Mouse (Mus musculus) heart, embryonic 13.5 days (tissue): Measurements from ENCODE around the gene Cdk10. TPM values are rescaled to one million over a fixed set of nuclear protein-coding genes. Genes with fewer than 3 reads are reported as not detected.
"Not testable (repeated sequence)": the region's sequence is repeated elsewhere in the genome, so short reads cannot be mapped to it uniquely, and the experiment has no call there.

Experiments
- ATAC-seq: fragments of 200-750 bp; cut with Nextera tagmentation; 2 replicates; pipeline ENCODE4 v1.8.0; 2017; ENCODE audit warnings: moderate TSS enrichment; ENCODE audit not compliant: insufficient number of reproducible peaks, low FRiP score, low TSS enrichment; ENCODE audit errors: extremely low read depth
- H3K27ac ChIP-seq: fragments of 300-500 bp; sonication (generic); replicated peaks from 2 replicates; pipeline ENCODE4 v1.5.1; 2015; ENCODE audit warnings: moderate library complexity, mild to moderate bottlenecking, inconsistent platforms
- H3K27me3 ChIP-seq: fragments of 300-500 bp; sonication (generic); replicated peaks from 2 replicates; pipeline ENCODE4 v1.6.1; 2015; ENCODE audit warnings: mild to moderate bottlenecking, inconsistent platforms
- H3K36me3 ChIP-seq: fragments of 300-500 bp; sonication (generic); 2 replicates; pipeline ENCODE4 v1.6.1; 2015; ENCODE audit warnings: mild to moderate bottlenecking, inconsistent platforms
- H3K4me1 ChIP-seq: fragments of 300-500 bp; sonication (generic); 2 replicates; pipeline ENCODE4 v1.6.1; 2015; ENCODE audit warnings: inconsistent platforms
- H3K4me2 ChIP-seq: fragments of 300-500 bp; sonication (generic); 2 replicates; pipeline ENCODE4 v1.6.1; 2015; ENCODE audit warnings: inconsistent platforms, mild to moderate bottlenecking, moderate library complexity
- H3K4me3 ChIP-seq: fragments of 300-500 bp; sonication (generic); 2 replicates; pipeline ENCODE4 v1.5.1; 2015; ENCODE audit warnings: moderate library complexity, mild to moderate bottlenecking, inconsistent platforms
- H3K9ac ChIP-seq: fragments of 300-500 bp; sonication (generic); 2 replicates; pipeline ENCODE4 v1.6.1; 2015; ENCODE audit warnings: inconsistent platforms, mild to moderate bottlenecking, moderate library complexity
- H3K9me3 ChIP-seq: fragments of 300-500 bp; sonication (generic); 2 replicates; pipeline ENCODE4 v1.6.1; 2016; ENCODE audit warnings: inconsistent platforms
- WGBS: fragments of 180-500 bp; shearing (Covaris S2); methylation state at CpG from one replicate; pipeline ENCODE4 v1.1.7; 2015; ENCODE audit warnings: mixed read lengths; 5-methylcytosine and 5-hydroxymethylcytosine counted together
- polyA plus RNA-seq: library from polyadenylated mRNA; unstranded; fragments of >200 nt; fragmentation: Nextera tagmentation; extraction: Ambion mirVana; gene quantifications from 2 replicates; pipeline ENCODE4 v1.2.1, GENCODE M21; 2015

Gene Cdk10
- polyA plus RNA-seq, 1 experiment from 2014 or later = 19.5 TPM

DNA sequence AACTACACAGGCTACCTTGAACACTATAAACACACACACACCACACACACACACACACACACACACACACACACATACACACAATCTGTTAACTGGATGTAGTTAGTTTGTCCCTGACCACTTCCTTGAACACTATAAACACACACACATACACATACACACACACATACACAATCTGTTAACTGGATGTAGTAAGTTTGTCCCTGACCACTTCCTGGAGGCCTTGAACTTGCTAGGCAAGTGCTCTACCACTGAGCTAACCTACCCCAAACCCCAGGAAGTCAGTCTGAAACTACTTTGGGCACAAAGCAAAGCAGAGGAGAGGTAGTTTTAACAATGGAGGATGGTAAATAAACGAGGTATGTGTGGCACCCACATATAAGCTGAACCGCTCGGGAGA, 21.1 kb upstream of the Cdk10 start:
- WGBS = 86% methylated on average over 3 of the region's 3 CpGs
- no peak overlapping the region for H3K27ac ChIP-seq
- peaks cover 16% of the 10 kb centered on the region; the same call in 1 of the 2 replicates for H3K27me3 ChIP-seq
- H3K4me1 ChIP-seq = no peaks in the 10 kb centered on the region
- peaks cover 45% of the 10 kb centered on the region for H3K36me3 ChIP-seq
- H3K9ac ChIP-seq = no peak overlapping the region
- H3K4me3 ChIP-seq = no peak overlapping the region
- H3K4me2 ChIP-seq = no peak overlapping the region
- ATAC-seq = no peak
- no peaks in the 10 kb centered on the region for H3K9me3 ChIP-seq

GRCm38 (mm10) chr8:123211876-123212275, 12.8 kb upstream of the Cdk10 start:
- no peak overlapping the region for H3K27ac ChIP-seq
- peak overlapping the region; percentile 97 for H3K4me2 ChIP-seq
- no peaks in the 10 kb centered on the region for H3K9me3 ChIP-seq
- ATAC-seq = no peak
- H3K9ac ChIP-seq = peak overlapping the region; percentile 93
- H3K4me1 ChIP-seq = peaks cover 37% of the 10 kb centered on the region
- H3K27me3 ChIP-seq = no peaks in the 10 kb centered on the region
- peak overlapping the region; percentile 99 for H3K4me3 ChIP-seq
- 40% methylated on average over 10 of the region's 10 CpGs for WGBS
- peaks cover 34% of the 10 kb centered on the region for H3K36me3 ChIP-seq

DNA sequence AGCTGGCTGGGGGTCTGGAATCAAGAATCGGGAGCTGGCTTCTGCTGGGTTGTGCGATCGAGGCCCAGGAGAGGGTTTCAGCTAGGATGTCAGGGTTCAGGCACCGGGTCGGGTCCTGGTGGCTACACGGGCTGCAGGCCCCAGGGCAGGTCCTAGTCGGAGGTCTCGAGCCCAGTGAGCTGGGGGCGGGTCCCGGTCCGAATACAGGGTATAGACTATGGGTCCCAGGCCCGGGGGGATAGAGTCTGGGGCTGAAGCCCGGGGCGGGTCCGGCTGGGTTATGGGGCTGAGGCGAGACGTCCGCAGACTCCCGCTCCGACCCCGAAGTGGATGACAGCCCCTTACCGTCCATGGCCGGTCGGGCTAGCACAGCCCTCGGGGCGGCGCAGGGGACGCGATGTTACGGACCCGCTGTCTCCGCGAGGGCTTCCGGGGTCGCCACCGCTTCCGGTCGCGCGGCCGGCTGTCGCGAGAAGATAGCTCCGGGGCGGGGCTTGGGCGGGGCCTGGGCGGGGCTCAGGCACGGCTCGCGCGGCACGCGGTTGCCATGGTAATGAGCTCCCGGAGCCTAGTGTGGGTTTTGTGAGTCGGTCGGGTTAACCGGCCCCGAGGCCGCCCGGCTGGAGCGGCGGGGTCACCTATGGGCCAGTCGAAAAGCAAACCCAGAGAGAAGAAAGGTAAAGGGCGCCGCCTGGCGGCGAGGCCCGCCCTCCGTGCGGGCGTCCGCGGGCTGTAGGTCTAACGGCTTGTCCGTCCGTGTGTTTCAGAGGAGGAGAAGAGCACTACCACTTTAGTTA, 12.1 kb upstream of the Cdk10 start, which contains the start of the genes Chmp1a and Spata33:
Gene Chmp1a (minus strand): TSS at position 443 of the 797 bp plus-strand sequence.
Gene Spata33 (plus strand): TSS at position 512 of the 797 bp plus-strand sequence.
- Histone ChIP-seq H3K9me3 (no peaks in the 10 kb centered on the region), H3K4me1 (peaks cover 37% of the 10 kb centered on the region), H3K27me3 (no peaks in the 10 kb centered on the region), H3K4me3 (peak within 1 kb of the TSS; percentile 99), H3K4me2 (peak within 1 kb of the TSS; percentile 97), H3K27ac (peak within 1 kb of the TSS; percentile 51), H3K36me3 (peaks cover 27% of the 10 kb centered on the region), H3K9ac (peak within 1 kb of the TSS; percentile 93)
- WGBS = 1% methylated on average over 76 of the region's 76 CpGs
- peak; percentile 89 for ATAC-seq

DNA sequence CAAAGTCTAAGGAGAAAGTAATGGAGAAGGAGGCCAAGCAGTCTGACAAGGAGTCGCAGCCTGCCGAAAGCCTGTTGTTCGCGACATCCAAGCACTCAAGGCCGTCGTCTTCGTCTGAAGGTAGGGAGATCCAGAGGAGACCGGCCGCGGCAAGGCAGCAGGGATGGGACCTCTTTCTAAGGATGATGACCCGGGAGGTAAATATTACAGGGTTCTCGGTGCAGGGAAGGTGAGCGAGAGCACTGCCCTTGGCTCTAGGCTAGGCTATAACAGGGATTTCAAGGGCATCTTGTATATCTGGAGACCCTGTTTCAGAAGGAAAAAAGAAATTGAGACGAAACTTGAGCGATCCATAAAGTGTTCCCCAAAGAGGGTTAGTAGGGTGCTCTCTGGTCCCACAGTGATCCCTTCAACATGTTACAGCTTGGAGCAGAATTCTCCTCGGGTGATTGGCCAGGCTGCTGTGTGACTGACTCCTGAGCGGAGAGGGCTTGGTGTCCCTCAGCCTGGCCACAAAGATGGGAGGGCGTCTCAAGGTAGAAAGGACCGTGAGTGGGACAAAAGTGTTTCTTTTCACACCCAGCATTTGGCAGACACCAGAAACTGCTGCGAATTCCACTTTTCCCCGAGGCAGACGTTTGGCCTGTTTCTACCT, 11.4 kb upstream of the Cdk10 start:
- Histone ChIP-seq H3K9ac (peak overlapping the region; percentile 93), H3K36me3 (peaks cover 20% of the 10 kb centered on the region), H3K4me1 (peaks cover 37% of the 10 kb centered on the region), H3K4me2 (peak overlapping the region; percentile 97), H3K9me3 (no peaks in the 10 kb centered on the region), H3K4me3 (peak overlapping the region; percentile 99), H3K27ac (peak overlapping the region; percentile 51), H3K27me3 (no peaks in the 10 kb centered on the region)
- no peak for ATAC-seq
- WGBS = 16% methylated on average over 22 of the region's 22 CpGs

- no peak for ATAC-seq
- no peaks in the 10 kb centered on the region for H3K9me3 ChIP-seq
- H3K36me3 ChIP-seq = no peaks in the 10 kb centered on the region
- H3K4me3 ChIP-seq = no peak overlapping the region
- H3K4me1 ChIP-seq = peaks cover 37% of the 10 kb centered on the region
- H3K27me3 ChIP-seq = no peaks in the 10 kb centered on the region
- 25% methylated on average over 3 of the region's 3 CpGs for WGBS
- no peak overlapping the region for H3K4me2 ChIP-seq
- no peak overlapping the region for H3K27ac ChIP-seq
- H3K9ac ChIP-seq = no peak overlapping the region
Observed at GRCm38 (mm10) chr8:123215430-123215829, 9.2 kb upstream of the Cdk10 start.

- Histone ChIP-seq H3K27me3 (no peaks in the 10 kb centered on the region), H3K4me3 (no peak overlapping the region), H3K9me3 (no peaks in the 10 kb centered on the region), H3K4me2 (no peak overlapping the region), H3K36me3 (no peaks in the 10 kb centered on the region), H3K27ac (no peak overlapping the region), H3K4me1 (peaks cover 17% of the 10 kb centered on the region), H3K9ac (no peak overlapping the region)
- WGBS = 63% methylated on average over 1 of the region's 1 CpGs
- no peak for ATAC-seq
Observed at GRCm38 (mm10) chr8:123220917-123221316, 3.7 kb upstream of the Cdk10 start.

GRCm38 (mm10) chr8:123228416-123228815, 3.8 kb downstream of the Cdk10 start:
- 91% methylated on average over 1 of the region's 1 CpGs for WGBS
- H3K36me3 ChIP-seq = peaks cover 40% of the 10 kb centered on the region
- ATAC-seq = no peak

GRCm38 (mm10) chr8:123230326-123230725, 5.7 kb downstream of the Cdk10 start:
- not testable (repeated sequence) for H3K4me3 ChIP-seq, H3K4me2 ChIP-seq, H3K9me3 ChIP-seq, H3K27ac ChIP-seq, ATAC-seq, H3K9ac ChIP-seq
- H3K27me3 ChIP-seq = peaks cover 30% of the 10 kb centered on the region
- peaks cover 40% of the 10 kb centered on the region for H3K36me3 ChIP-seq
- H3K4me1 ChIP-seq = peaks cover 15% of the 10 kb centered on the region
- WGBS = 79% methylated on average over 11 of the region's 11 CpGs

More at GRCm38 (mm10) chr8:123228416-123228815, 3.8 kb downstream of the Cdk10 start:
- no peak overlapping the region for H3K4me3 ChIP-seq
- peaks cover 15% of the 10 kb centered on the region for H3K4me1 ChIP-seq
- peaks cover 11% of the 10 kb centered on the region for H3K27me3 ChIP-seq
- H3K9ac ChIP-seq = no peak overlapping the region
- no peak overlapping the region for H3K27ac ChIP-seq
- no peak overlapping the region for H3K4me2 ChIP-seq
- no peaks in the 10 kb centered on the region for H3K9me3 ChIP-seq

DNA sequence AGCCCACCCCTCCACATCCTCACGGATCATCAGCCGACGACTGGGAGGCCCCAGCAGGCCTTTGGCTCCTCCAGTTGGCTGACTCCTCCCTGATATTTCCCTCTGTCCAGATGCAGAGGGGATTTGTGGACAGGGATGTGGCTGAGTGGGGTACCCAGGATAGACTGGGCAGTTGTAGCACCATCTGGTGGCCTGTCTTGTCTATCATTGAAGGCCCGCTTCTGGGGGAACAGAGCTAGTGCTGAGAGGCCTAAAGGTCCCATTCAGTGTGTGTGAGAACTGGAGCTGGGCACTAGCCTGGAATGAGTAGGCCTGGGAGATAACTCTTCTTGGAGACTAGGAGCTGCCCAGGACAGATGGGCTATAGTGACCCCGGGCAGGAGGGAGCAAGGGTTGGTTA, 7.1 kb downstream of the Cdk10 start:
- no peak for ATAC-seq
- H3K36me3 ChIP-seq = peaks cover 39% of the 10 kb centered on the region
- WGBS = 58% methylated on average over 5 of the region's 5 CpGs

DNA sequence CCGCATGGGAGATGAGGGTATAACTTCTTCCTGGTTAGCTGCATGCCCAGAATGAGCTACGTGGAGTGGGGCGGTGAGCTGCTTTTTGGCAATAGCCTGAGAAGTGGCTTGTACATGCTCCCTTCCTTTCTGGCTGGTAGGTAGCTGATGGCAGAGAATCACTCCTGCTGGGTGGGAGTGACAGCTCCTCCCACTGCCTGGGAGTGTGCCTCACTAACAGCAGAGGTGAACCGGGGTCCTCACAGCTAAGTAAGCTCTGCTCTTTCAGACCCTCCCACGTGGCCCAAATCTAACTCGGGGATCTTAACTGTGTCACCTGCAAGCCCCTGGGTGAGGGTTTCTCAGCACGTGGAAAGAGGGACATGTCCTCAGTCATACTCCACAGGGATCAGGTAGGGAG, 7.9 kb downstream of the Cdk10 start:
- no peak overlapping the region for H3K27ac ChIP-seq
- no peaks in the 10 kb centered on the region for H3K9me3 ChIP-seq
- H3K36me3 ChIP-seq = peaks cover 31% of the 10 kb centered on the region
- H3K27me3 ChIP-seq = peaks cover 49% of the 10 kb centered on the region
- H3K4me3 ChIP-seq = no peak overlapping the region
- no peak for ATAC-seq
- H3K4me1 ChIP-seq = peaks cover 12% of the 10 kb centered on the region
- WGBS = 37% methylated on average over 7 of the region's 7 CpGs
- H3K4me2 ChIP-seq = no peak overlapping the region
- no peak overlapping the region for H3K9ac ChIP-seq

More for the DNA sequence above, 7.1 kb downstream of the Cdk10 start:
- H3K27me3 ChIP-seq = peaks cover 41% of the 10 kb centered on the region
- no peaks in the 10 kb centered on the region for H3K9me3 ChIP-seq
- H3K4me1 ChIP-seq = peaks cover 12% of the 10 kb centered on the region
- H3K4me3 ChIP-seq = no peak overlapping the region
- no peak overlapping the region for H3K9ac ChIP-seq
- H3K27ac ChIP-seq = no peak overlapping the region
- no peak overlapping the region for H3K4me2 ChIP-seq

DNA sequence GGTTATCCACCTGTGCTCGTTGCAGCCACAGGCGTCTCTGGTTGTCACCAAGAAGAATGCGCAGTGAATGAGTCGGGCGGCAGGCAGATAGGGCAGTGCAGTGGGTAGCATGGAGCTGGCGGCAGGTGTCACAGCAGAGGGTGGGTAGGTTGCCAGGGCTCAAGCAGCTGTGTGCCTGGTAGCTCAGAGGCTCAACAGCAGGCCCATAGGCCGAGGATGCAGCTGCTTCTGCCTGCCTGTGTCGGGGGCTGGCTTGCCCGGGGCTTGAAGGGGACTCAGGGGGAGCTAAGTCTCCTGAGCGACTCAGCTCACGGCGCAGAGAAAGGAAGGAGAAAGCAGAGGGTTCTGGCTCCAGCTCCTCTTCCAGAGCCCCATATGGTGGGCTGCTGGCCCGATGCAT, 8.7 kb downstream of the Cdk10 start:
- no peak for ATAC-seq
- peaks cover 51% of the 10 kb centered on the region for H3K27me3 ChIP-seq
- 59% methylated on average over 13 of the region's 13 CpGs for WGBS
- no peak overlapping the region for H3K4me2 ChIP-seq
- peaks cover 12% of the 10 kb centered on the region for H3K4me1 ChIP-seq
- H3K9ac ChIP-seq = 0 out of 2 replicates have a peak overlapping the region, but pooled peaks have one; percentile 7
- H3K27ac ChIP-seq = no peak overlapping the region
- H3K9me3 ChIP-seq = no peaks in the 10 kb centered on the region
- peaks cover 24% of the 10 kb centered on the region for H3K36me3 ChIP-seq
- H3K4me3 ChIP-seq = no peak overlapping the region
